In the genomic region with DNA sequence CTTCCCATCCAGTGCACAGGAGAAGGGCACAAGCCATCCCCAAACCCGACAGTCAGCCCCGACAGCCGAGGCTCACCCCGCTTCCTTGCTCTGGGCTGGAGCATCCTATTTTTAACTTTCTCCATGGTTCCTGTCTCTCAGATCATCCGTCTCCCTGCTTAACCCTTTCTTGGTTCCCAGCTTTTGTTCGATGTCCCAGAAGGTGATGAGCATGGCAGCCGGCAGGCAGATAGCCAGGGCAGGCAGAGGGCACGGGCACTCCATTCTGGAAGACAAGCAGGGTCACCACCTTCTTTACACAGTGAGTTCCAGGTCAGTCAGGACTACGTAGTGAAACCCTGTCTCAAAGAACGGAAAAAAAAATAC, we compare ENCODE assay signal across 20 mouse cellular contexts. TPM values are rescaled to one million over a fixed set of nuclear protein-coding genes. Genes with fewer than 3 reads are reported as not detected.
DNase-seq lines count a peak whose midpoint lies in the region; ATAC-seq lines count a peak whose summit lies in the region.
"Had no signal": no experiment of that assay in that cellular context is flagged by ENCODE, and none has a peak within 500 bp of the region (broad histone marks: within the 10 kb centered on the region; RNA-seq: fewer than 3 reads in every experiment).

No protein-coding gene starts in this region.

- H3K27ac ChIP-seq in heart, embryonic 10.5 days = peak overlapping the region; percentile 85
- no peak overlapping the region for H3K27ac ChIP-seq in intestine, embryonic 16.5 days (ENCODE audit: low read length)
- no peak overlapping the region for H3K27ac ChIP-seq in intestine, embryonic 15.5 days
- H3K27ac ChIP-seq in neural tube, embryonic 11.5 days (ENCODE audit: low read depth, low read length) = 0 out of 2 replicates have a peak overlapping the region, but pooled peaks have one; percentile 29
- no peak overlapping the region for H3K27ac ChIP-seq in neural tube, embryonic 15.5 days (replicated peaks)
- H3K27ac ChIP-seq: forebrain, embryonic 15.5 days; macrophage; midbrain, embryonic 12.5 days had no signal

- intact Hi-C loops in heart, postnatal 10 days (cut with DNase I) = loop anchor here (1.0 kb wide), 1 partner anchor 37 kb away; no protein-coding TSS in a partner anchor

- H3K27me3 ChIP-seq in heart, embryonic 10.5 days (ENCODE audit: insufficient read depth, poor library complexity, severe bottlenecking) = peaks cover 5% of the 10 kb centered on the region; the same call in 1 of the 2 replicates
- no peaks in the 10 kb centered on the region for H3K27me3 ChIP-seq in intestine, embryonic 16.5 days (replicated peaks; ENCODE audit: control insufficient read depth, insufficient read depth, low read length)
- H3K27me3 ChIP-seq in intestine, embryonic 15.5 days (replicated peaks) = peaks cover 2% of the 10 kb centered on the region; the same call in 1 of the 2 replicates
- H3K27me3 ChIP-seq in neural tube, embryonic 11.5 days (ENCODE audit: control insufficient read depth, insufficient read depth, low read length) = no peaks in the 10 kb centered on the region
- no peaks in the 10 kb centered on the region for H3K27me3 ChIP-seq in neural tube, embryonic 15.5 days (replicated peaks)
- H3K27me3 ChIP-seq: forebrain, embryonic 15.5 days had no signal

- no peak for ATAC-seq in cerebellum, adult (ENCODE audit: insufficient number of reproducible peaks, low FRiP score, low TSS enrichment)
- no peak for ATAC-seq in intestine, embryonic 16.5 days
- ATAC-seq in intestine, embryonic 15.5 days = no peak
- no peak for ATAC-seq in neural tube, embryonic 11.5 days (ENCODE audit: insufficient read depth, low FRiP score, low TSS enrichment)
- ATAC-seq in neural tube, embryonic 15.5 days (ENCODE audit: low FRiP score) = no peak
- ATAC-seq: CD4-positive, CD25-positive, alpha-beta regulatory T cell, adult 4 months; forebrain, embryonic 15.5 days had no signal

- peaks cover 79% of the 10 kb centered on the region for H3K4me1 ChIP-seq in heart, embryonic 10.5 days
- peaks cover 11% of the 10 kb centered on the region for H3K4me1 ChIP-seq in intestine, embryonic 16.5 days (ENCODE audit: control insufficient read depth, insufficient read depth, low read length)
- H3K4me1 ChIP-seq in intestine, embryonic 15.5 days (replicated peaks) = peaks cover 16% of the 10 kb centered on the region
- no peaks in the 10 kb centered on the region for H3K4me1 ChIP-seq in neural tube, embryonic 11.5 days (ENCODE audit: control insufficient read depth, insufficient read depth, low read length)
- H3K4me1 ChIP-seq in neural tube, embryonic 15.5 days = peaks cover 14% of the 10 kb centered on the region

- 0 out of 2 replicates have a peak overlapping the region, but pooled peaks have one; percentile 13 for H3K9ac ChIP-seq in intestine, embryonic 16.5 days (ENCODE audit: low read depth, low read length)
- H3K9ac ChIP-seq in intestine, embryonic 15.5 days = no peak overlapping the region
- H3K9ac ChIP-seq in neural tube, embryonic 11.5 days (ENCODE audit: low read length) = no peak overlapping the region
- no peak overlapping the region for H3K9ac ChIP-seq in neural tube, embryonic 15.5 days (replicated peaks)
- H3K9ac ChIP-seq: forebrain, embryonic 15.5 days; midbrain, embryonic 12.5 days had no signal

- H3K4me3 ChIP-seq in heart, embryonic 10.5 days = peak overlapping the region; percentile 38
- no peak overlapping the region for H3K4me3 ChIP-seq in intestine, embryonic 16.5 days (ENCODE audit: low read length)
- no peak overlapping the region for H3K4me3 ChIP-seq in intestine, embryonic 15.5 days (replicated peaks)
- H3K4me3 ChIP-seq in neural tube, embryonic 11.5 days (ENCODE audit: low read depth, low read length) = no peak overlapping the region
- no peak overlapping the region for H3K4me3 ChIP-seq in neural tube, embryonic 15.5 days (replicated peaks)
- H3K4me3 ChIP-seq: forebrain, embryonic 15.5 days; midbrain, embryonic 12.5 days had no signal

- H3K9me3 ChIP-seq in heart, embryonic 10.5 days = no peaks in the 10 kb centered on the region
- H3K9me3 ChIP-seq in intestine, embryonic 16.5 days (ENCODE audit: control insufficient read depth, low read length) = no peaks in the 10 kb centered on the region
- no peaks in the 10 kb centered on the region for H3K9me3 ChIP-seq in intestine, embryonic 15.5 days
- H3K9me3 ChIP-seq in neural tube, embryonic 11.5 days (ENCODE audit: control insufficient read depth, low read length) = no peaks in the 10 kb centered on the region
- H3K9me3 ChIP-seq in neural tube, embryonic 15.5 days (replicated peaks) = no peaks in the 10 kb centered on the region
- H3K9me3 ChIP-seq: forebrain, embryonic 15.5 days; G1E; midbrain, embryonic 12.5 days had no signal

- peaks cover 17% of the 10 kb centered on the region for H3K36me3 ChIP-seq in heart, embryonic 10.5 days
- no peaks in the 10 kb centered on the region for H3K36me3 ChIP-seq in intestine, embryonic 16.5 days (ENCODE audit: control insufficient read depth, insufficient read depth, low read length)
- H3K36me3 ChIP-seq in intestine, embryonic 15.5 days = no peaks in the 10 kb centered on the region
- no peaks in the 10 kb centered on the region for H3K36me3 ChIP-seq in neural tube, embryonic 11.5 days (ENCODE audit: control insufficient read depth, insufficient read depth, low read length)
- peaks cover 22% of the 10 kb centered on the region for H3K36me3 ChIP-seq in neural tube, embryonic 15.5 days
- H3K36me3 ChIP-seq: G1E had no signal

- H3K4me2 ChIP-seq in intestine, embryonic 16.5 days (ENCODE audit: low read depth, low read length) = no peak overlapping the region
- no peak overlapping the region for H3K4me2 ChIP-seq in intestine, embryonic 15.5 days (replicated peaks)
- no peak overlapping the region for H3K4me2 ChIP-seq in neural tube, embryonic 11.5 days (ENCODE audit: low read depth)
- H3K4me2 ChIP-seq in neural tube, embryonic 15.5 days = no peak overlapping the region
- H3K4me2 ChIP-seq: forebrain, embryonic 15.5 days; midbrain, embryonic 12.5 days had no signal

- peak; percentile 35 for DNase-seq in cerebellum, adult 9-10 months
- no peak for DNase-seq in heart, embryonic 10.5 days (ENCODE audit: low spot score)
- no peak for DNase-seq in heart, postnatal 10 days
- DNase-seq in neural tube, embryonic 11.5 days (ENCODE audit: low spot score) = no peak
- DNase-seq: left cerebral cortex, postnatal 4 days; spleen, adult 18-20 months; thymus, adult 18-20 months had no signal

- WGBS in heart, embryonic 10.5 days = 41% methylated on average over 10 of the region's 10 CpGs
- 62% methylated on average over 10 of the region's 10 CpGs for WGBS in intestine, embryonic 16.5 days
- WGBS in intestine, embryonic 15.5 days = 56% methylated on average over 10 of the region's 10 CpGs
- WGBS in neural tube, embryonic 11.5 days = 69% methylated on average over 10 of the region's 10 CpGs
- WGBS in neural tube, embryonic 15.5 days = 64% methylated on average over 10 of the region's 10 CpGs

RNA-seq across cellular contexts. Expression of a gene that starts 19.7 kb away (rescaled TPM):
- polyA plus RNA-seq in heart, embryonic 10.5 days (2016; fragmentation: Nextera tagmentation; extraction: Ambion mirVana) = 6.2 and 7.1 TPM in 2 replicates
- 1 to 10 TPM; 5.8 TPM for total RNA-seq in heart, postnatal 10 days (2021)
- polyA plus RNA-seq in intestine, embryonic 16.5 days (2015; fragmentation: Nextera tagmentation; extraction: Ambion mirVana) = 2.4 and 3.1 TPM in 2 replicates
- 3.9 and 4.6 TPM in 2 replicates for polyA plus RNA-seq in intestine, embryonic 15.5 days (2015; fragmentation: Nextera tagmentation; extraction: Ambion mirVana)
- polyA plus RNA-seq in neural tube, embryonic 11.5 days (2014; fragmentation: Nextera tagmentation; extraction: Ambion mirVana) = 21.7 and 23.2 TPM in 2 replicates
- 28.3 and 34.0 TPM in 2 replicates for polyA plus RNA-seq in neural tube, embryonic 15.5 days (2015; fragmentation: Nextera tagmentation; extraction: Ambion mirVana)
- polyA plus RNA-seq: CD4-positive, CD25-positive, alpha-beta regulatory T cell, adult 4 months; G1E had no signal

RNA-seq across cellular contexts. Expression of a gene that starts 38.5 kb away (rescaled TPM):
- polyA plus RNA-seq in heart, embryonic 10.5 days (2016; fragmentation: Nextera tagmentation; extraction: Ambion mirVana) = 57.0 and 81.1 TPM in 2 replicates
- total RNA-seq in heart, postnatal 10 days (2021) = 10 to 100 TPM; 57.7 to 74.8 TPM
- 24.9 and 26.2 TPM in 2 replicates for polyA plus RNA-seq in intestine, embryonic 16.5 days (2015; fragmentation: Nextera tagmentation; extraction: Ambion mirVana)
- polyA plus RNA-seq in intestine, embryonic 15.5 days (2015; fragmentation: Nextera tagmentation; extraction: Ambion mirVana) = 33.8 and 38.6 TPM in 2 replicates
- 78.5 and 80.3 TPM in 2 replicates for polyA plus RNA-seq in neural tube, embryonic 11.5 days (2014; fragmentation: Nextera tagmentation; extraction: Ambion mirVana)
- 31.9 and 32.8 TPM in 2 replicates for polyA plus RNA-seq in neural tube, embryonic 15.5 days (2015; fragmentation: Nextera tagmentation; extraction: Ambion mirVana)
- total RNA-seq: hematopoietic stem cell, adult 5-6 weeks had no signal
- polyA plus RNA-seq: G1E, macrophage had no signal

RNA-seq across cellular contexts. Expression of a gene that starts 54.7 kb away (rescaled TPM):
- not detected in 2 replicates for polyA plus RNA-seq in heart, embryonic 10.5 days (2016; fragmentation: Nextera tagmentation; extraction: Ambion mirVana)
- total RNA-seq in heart, postnatal 10 days (2021) = 10 to 100 TPM; 19.0 to 23.1 TPM
- 0.55 and 0.62 TPM in 2 replicates for polyA plus RNA-seq in intestine, embryonic 16.5 days (2015; fragmentation: Nextera tagmentation; extraction: Ambion mirVana)
- 0.55 TPM in 1 of 2 replicates, not detected in the other for polyA plus RNA-seq in intestine, embryonic 15.5 days (2015; fragmentation: Nextera tagmentation; extraction: Ambion mirVana)
- polyA plus RNA-seq in neural tube, embryonic 11.5 days (2014; fragmentation: Nextera tagmentation; extraction: Ambion mirVana) = not detected in 2 replicates
- polyA plus RNA-seq in neural tube, embryonic 15.5 days (2015; fragmentation: Nextera tagmentation; extraction: Ambion mirVana) = 10.5 and 11.8 TPM in 2 replicates
- total RNA-seq: G1E; hematopoietic stem cell, adult 5-6 weeks; liver, adult 2 months had no signal
- polyA plus RNA-seq: CD4-positive, CD25-positive, alpha-beta regulatory T cell, adult 4 months; G1E; intestine, embryonic 14.5 days; liver, adult 2 months; macrophage; midbrain, embryonic 12.5 days; stomach, embryonic 14.5 days had no signal

Comparison
In these comparisons a context has a peak if more than half of its experiments do, and no peak if none do; other contexts are left out.
1. H3K27ac ChIP-seq: peak in heart, embryonic 10.5 days (single experiment) and neural tube, embryonic 11.5 days (single experiment); none in intestine, embryonic 16.5 days (single experiment), intestine, embryonic 15.5 days (single experiment) and neural tube, embryonic 15.5 days (single experiment).